In the genomic region with DNA sequence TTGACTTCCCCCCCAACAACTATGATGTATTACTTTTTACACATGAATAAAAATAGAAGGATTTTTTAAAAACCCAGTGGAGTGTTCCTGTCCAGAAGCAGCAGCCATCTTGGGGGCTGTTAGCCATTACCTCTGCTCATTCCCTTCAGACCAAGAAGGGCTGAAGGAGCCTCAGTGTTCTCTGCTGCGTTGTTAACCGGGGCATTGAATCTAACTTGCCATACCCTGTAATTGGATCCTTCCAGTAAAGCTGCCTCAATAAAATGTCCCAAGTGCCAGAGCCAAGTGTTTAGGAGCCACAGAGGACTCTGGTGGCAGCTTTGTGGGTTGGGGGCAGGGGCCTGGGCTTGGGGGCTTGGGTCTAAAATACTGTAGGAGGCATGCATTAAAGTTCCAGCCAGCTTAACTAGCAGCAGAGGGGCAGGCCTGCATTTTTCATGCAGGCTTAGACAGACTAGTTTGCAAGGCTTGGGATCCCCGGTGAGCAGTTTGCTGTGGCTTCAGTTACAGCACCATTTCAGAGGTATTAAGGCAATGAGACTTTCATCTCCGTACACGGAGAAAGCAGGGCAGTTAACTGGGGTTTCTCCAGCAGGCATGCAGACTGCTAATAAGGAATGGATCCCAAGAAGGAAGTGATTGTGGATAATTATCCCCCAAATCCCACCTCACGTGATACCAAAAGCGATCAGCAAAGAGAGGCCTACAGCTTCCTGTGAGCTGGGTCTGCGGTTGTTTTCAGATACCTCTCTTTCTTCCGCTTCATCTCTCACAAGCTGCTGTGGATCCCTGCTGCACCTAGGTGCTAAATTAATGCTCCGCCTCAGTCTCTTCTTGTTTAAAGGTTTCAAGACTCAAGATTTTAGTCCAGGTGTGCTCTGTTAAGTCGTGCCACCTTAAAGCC, we compare ENCODE assay signal across 13 mouse cellular contexts.
DNase-seq lines count a peak whose midpoint lies in the region; ATAC-seq lines count a peak whose summit lies in the region.
"Had no signal": no experiment of that assay in that cellular context is flagged by ENCODE, and none has a peak within 500 bp of the region (broad histone marks: within the 10 kb centered on the region; RNA-seq: fewer than 3 reads in every experiment).

No protein-coding gene starts in this region.

- no peak for DNase-seq in neural tube, embryonic 10.5 days (ENCODE audit: extremely low spot score, low spot score)
- DNase-seq in forelimb bud, embryonic 11.5 days (ENCODE audit: low read depth, low spot score), result peak; percentile 88
- DNase-seq in liver, result no peak
- no peak for DNase-seq in kidney, adult 9 months
- DNase-seq in urinary bladder, postnatal 36 days (ENCODE audit: low spot score in 2 of 2), result no peak
- DNase-seq: cerebellum, adult 9-10 months; kidney, postnatal 36 days; lung, adult 18-20 months; thymus, postnatal 25 days had no signal

- H3K4me1 ChIP-seq in neural tube, embryonic 13.5 days (replicated peaks), result peaks cover 13% of the 10 kb centered on the region; the same call in 1 of the 2 replicates
- H3K4me1 ChIP-seq in limb, embryonic 15.5 days, result peaks cover 19% of the 10 kb centered on the region
- no peaks in the 10 kb centered on the region for H3K4me1 ChIP-seq in heart, embryonic 12.5 days (replicated peaks)

- no peak overlapping the region for H3K4me2 ChIP-seq in neural tube, embryonic 13.5 days
- no peak overlapping the region; the same call in 1 of the 2 replicates for H3K4me2 ChIP-seq in limb, embryonic 15.5 days
- no peak overlapping the region for H3K4me2 ChIP-seq in heart, embryonic 12.5 days

- H3K9ac ChIP-seq in neural tube, embryonic 13.5 days, result no peak overlapping the region
- H3K9ac ChIP-seq in limb, embryonic 15.5 days, result no peak overlapping the region
- no peak overlapping the region for H3K9ac ChIP-seq in heart, embryonic 12.5 days

- H3K36me3 ChIP-seq in neural tube, embryonic 13.5 days, result no peaks in the 10 kb centered on the region
- H3K36me3 ChIP-seq in limb, embryonic 15.5 days, result no peaks in the 10 kb centered on the region
- H3K36me3 ChIP-seq in heart, embryonic 12.5 days, result no peaks in the 10 kb centered on the region

- 42% methylated on average over 11 of the region's 11 CpGs for WGBS in neural tube, embryonic 13.5 days
- WGBS in limb, embryonic 15.5 days, result 21% methylated on average over 11 of the region's 11 CpGs
- 67% methylated on average over 11 of the region's 11 CpGs for WGBS in heart, embryonic 12.5 days

- H3K9me3 ChIP-seq in neural tube, embryonic 13.5 days, result no peaks in the 10 kb centered on the region
- no peaks in the 10 kb centered on the region for H3K9me3 ChIP-seq in limb, embryonic 15.5 days
- 0 out of 2 replicates have a peak, but pooled peaks cover 3% of the 10 kb centered on the region for H3K9me3 ChIP-seq in heart, embryonic 12.5 days (replicated peaks)

- H3K4me3 ChIP-seq in neural tube, embryonic 13.5 days, result no peak overlapping the region
- H3K4me3 ChIP-seq in limb, embryonic 15.5 days, result no peak overlapping the region
- H3K4me3 ChIP-seq in heart, embryonic 12.5 days, result no peak overlapping the region

- H3K27ac ChIP-seq in neural tube, embryonic 13.5 days (replicated peaks), result peak overlapping the region; percentile 83
- peak overlapping the region; percentile 81 for H3K27ac ChIP-seq in limb, embryonic 15.5 days
- no peak overlapping the region for H3K27ac ChIP-seq in heart, embryonic 12.5 days (ENCODE audit: poor library complexity, severe bottlenecking)

- peak; percentile 86 for ATAC-seq in neural tube, embryonic 13.5 days (ENCODE audit: low read depth)
- peak; percentile 92 for ATAC-seq in limb, embryonic 15.5 days (ENCODE audit: insufficient number of reproducible peaks, low FRiP score, low TSS enrichment, low read depth)
- no peak for ATAC-seq in heart, embryonic 12.5 days (ENCODE audit: insufficient number of reproducible peaks, low FRiP score)
- ATAC-seq: activated CD4-positive, CD25-positive, alpha-beta regulatory T cell, adult 4 months had no signal

- H3K27me3 ChIP-seq in neural tube, embryonic 13.5 days, result no peaks in the 10 kb centered on the region
- H3K27me3 ChIP-seq in limb, embryonic 15.5 days, result no peaks in the 10 kb centered on the region
- H3K27me3 ChIP-seq in heart, embryonic 12.5 days (replicated peaks), result no peaks in the 10 kb centered on the region
